Mouse (Mus musculus) brain, embryonic 14.5 days (tissue): ENCODE measurements around the gene Endov.

ENCODE experiments used
- CTCF ChIP-seq: fragments of 200-500 bp; IDR thresholded peaks from 2 replicates; pipeline ENCODE4 v1.5.1; 2012; ENCODE audit warnings: inconsistent platforms, mild to moderate bottlenecking, moderate library complexity, borderline replicate concordance; ENCODE audit not compliant: insufficient read depth, insufficient read length; ENCODE audit errors: extremely low read depth
- POLR2A ChIP-seq: fragments of 200-500 bp; IDR thresholded peaks from 2 replicates; pipeline ENCODE4 v1.6.1; 2012; ENCODE audit warnings: mild to moderate bottlenecking, inconsistent platforms, borderline replicate concordance; ENCODE audit not compliant: poor library complexity, insufficient read depth, insufficient read length, severe bottlenecking; ENCODE audit errors: extremely low read depth

- no peak for TF ChIP-seq POLR2A
- no peak for TF ChIP-seq CTCF
These were observed 55.5 kb downstream of the Endov start for GRCm38 (mm10) chr11:119546496-119547182.
